Mouse (Mus musculus): ENCODE measurements around the gene Adgrl1.

The Adgrl1 gene

GRCm38 (mm10) chr8:83989243-83989642 is 89.3 kb downstream of the Adgrl1 start:
- no peak for DNase-seq (ENCODE audit: low spot score in 2 of 2)

- DNase-seq (ENCODE audit: low spot score in 2 of 2): no peak
Measured at GRCm38 (mm10) chr8:83990170-83990569, 90.3 kb downstream of the Adgrl1 start.
